Mouse (Mus musculus) erythroblast, embryonic 14.5 days (primary cell): ENCODE data around the gene Gm2663.

ENCODE experiments used
- GATA1 ChIP-seq: IDR thresholded peaks from 2 replicates; pipeline ENCODE4 v1.6.1; 2012; ENCODE audit warnings: low read length, inconsistent platforms, mixed read lengths
- TAL1 ChIP-seq: IDR thresholded peaks from 3 replicates; pipeline ENCODE4 v1.6.1; 2012; ENCODE audit warnings: low read length, inconsistent platforms, mixed read lengths

GRCm38 (mm10) chr6:40953716-40954115 is 45.6 kb downstream of the Gm2663 start:
- no peak for TF ChIP-seq GATA1
- no peak for TF ChIP-seq TAL1
